Mouse (Mus musculus) c-Kit-negative CD71-positive TER-119-positive erythroid progenitor cells, embryonic 14.5 days (primary cell): ENCODE results near the gene Lenep.

ENCODE experiments used
- DNase-seq: peaks from one replicate; pipeline ENCODE4 v3.0.0-alpha.2; 2013; ENCODE audit warnings: low read depth, low spot score

The Lenep gene

DNA sequence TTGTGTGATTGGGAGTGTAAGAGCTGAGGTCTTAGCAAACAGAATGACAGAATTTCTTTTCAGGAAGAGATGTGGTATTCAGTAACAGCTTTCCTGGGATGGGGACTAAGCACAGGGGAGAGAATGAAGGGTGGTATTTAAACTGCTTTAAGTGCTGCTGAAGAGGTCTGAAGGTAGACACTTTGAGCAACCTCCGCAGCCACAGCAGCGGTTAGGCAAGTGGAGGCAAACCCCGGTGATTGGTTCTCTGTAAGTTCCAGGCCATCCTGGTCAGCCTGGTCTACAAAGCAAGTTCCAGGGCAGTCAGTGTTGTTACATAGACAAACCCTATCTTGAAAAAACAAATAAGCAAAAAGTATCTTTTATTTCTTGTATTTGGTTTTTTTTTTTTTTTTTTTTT lies 17.4 kb upstream of the Lenep start:
- no peak for DNase-seq

GRCm38 (mm10) chr3:89419571-89419970 lies 17.0 kb upstream of the Lenep start:
- no peak for DNase-seq

- no peak for DNase-seq
Observed at GRCm38 (mm10) chr3:89418861-89419250, 16.3 kb upstream of the Lenep start.

DNA sequence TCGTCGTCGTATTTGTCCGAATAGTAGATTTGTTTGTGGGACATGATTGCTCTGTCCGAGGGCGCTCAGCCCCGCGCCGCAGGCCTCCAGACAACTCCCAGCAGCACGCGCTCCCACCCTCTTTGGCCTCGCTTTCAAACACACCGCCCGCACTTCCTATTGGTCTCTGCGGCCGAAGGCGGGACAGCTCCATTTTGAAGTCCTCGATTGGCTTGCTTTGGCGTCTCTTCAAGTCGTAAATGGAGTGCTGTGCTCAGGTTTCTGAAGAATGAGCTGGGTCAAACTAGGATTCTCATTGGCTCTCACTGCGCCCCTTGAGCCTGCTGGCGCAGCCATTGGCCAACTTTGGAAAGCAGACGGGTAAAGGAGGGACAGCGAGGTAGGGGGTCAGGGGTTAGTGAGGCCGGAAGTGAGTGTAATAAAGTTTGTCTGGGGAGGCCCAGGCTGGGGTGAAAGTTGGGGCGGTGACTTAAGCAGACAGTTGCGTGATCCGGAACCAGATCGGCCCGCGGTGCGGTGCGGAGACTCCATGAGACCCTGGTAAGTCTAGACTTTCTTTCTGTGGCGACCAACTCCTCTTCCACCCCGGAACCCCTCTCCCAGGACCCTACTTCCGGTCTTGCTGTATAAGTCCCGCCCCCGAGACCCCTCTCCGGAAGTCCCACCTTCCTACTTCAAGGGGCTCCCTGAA lies 15.7 kb upstream of the Lenep start, which contains the start of the genes Cks1b and Shc1:
TSS of gene Cks1b (minus strand) at position 214 of the 691 bp plus-strand sequence.
TSS of gene Shc1 (plus strand) at position 274 of the 691 bp plus-strand sequence.
- peak; percentile 94 for DNase-seq

DNA sequence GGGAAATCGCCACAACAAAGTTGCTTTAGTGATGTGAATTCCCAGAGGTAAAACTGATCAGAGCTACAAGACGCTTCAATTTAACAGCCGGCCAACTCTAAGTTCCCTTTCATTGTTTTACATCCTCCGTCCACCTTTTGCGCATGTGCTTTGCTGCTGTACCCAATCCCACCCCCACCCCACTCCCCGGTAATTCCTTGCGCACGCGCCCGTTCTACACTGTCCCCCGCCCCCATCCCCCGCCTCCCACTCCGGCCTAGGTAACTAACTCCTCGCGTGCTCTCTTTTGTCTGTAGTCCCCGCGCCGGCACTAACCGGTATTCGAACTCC lies 15.2 kb upstream of the Lenep start:
- no peak for DNase-seq

GRCm38 (mm10) chr3:89417131-89417530 lies 14.5 kb upstream of the Lenep start:
- DNase-seq: no peak

- no peak for DNase-seq
Observed at GRCm38 (mm10) chr3:89416158-89416557, 13.6 kb upstream of the Lenep start.

- DNase-seq: peak; percentile 100
Observed at GRCm38 (mm10) chr3:89411490-89412393, 9.1 kb upstream of the Lenep start, which contains the start of gene Flad1. Flad1 (minus strand) TSS chr3:89411870.

- DNase-seq: no peak
Observed at GRCm38 (mm10) chr3:89410864-89411263, 8.3 kb upstream of the Lenep start.

DNA sequence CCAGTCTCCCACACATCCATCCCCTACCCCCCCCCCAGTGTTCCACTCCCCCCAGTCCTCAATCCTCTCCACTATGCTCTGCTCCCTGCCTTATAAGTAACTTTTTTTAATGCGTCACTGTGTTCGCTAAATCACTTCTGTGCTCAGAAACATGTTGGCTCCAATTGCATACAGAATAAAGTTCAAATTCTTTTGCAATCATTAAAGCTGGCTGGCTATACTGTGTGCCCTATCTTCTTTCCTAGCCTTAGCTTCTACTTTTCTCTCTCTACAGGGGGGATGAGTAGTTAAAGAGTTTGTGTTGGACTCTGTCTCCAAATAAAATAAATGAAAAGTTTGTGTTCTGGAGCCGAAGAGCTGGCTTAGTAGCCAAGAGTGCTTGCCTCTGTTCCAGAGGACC lies 7.1 kb upstream of the Lenep start:
- no peak for DNase-seq

DNA sequence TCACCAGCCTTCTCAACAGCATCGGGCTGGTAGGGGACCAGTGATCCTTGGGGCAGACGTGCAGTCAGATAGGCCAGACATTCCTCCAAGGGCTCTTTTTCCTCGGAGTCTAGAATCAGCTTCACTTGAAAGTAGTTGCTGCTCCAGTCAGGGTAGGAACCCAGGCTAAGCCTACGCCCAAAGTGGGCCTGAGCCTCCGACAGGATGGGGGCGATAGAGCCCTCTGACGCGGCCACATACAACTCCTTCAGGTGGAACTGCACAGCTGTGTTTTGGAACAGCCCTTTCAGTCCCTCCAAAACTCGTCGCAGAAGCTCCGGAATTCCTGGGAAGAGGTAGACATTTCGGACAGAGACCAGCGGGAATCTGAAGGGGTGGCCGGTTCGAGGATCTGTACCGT lies 5.9 kb upstream of the Lenep start:
- no peak for DNase-seq

- no peak for DNase-seq
Observed at GRCm38 (mm10) chr3:89406887-89407286, 4.3 kb upstream of the Lenep start.

DNA sequence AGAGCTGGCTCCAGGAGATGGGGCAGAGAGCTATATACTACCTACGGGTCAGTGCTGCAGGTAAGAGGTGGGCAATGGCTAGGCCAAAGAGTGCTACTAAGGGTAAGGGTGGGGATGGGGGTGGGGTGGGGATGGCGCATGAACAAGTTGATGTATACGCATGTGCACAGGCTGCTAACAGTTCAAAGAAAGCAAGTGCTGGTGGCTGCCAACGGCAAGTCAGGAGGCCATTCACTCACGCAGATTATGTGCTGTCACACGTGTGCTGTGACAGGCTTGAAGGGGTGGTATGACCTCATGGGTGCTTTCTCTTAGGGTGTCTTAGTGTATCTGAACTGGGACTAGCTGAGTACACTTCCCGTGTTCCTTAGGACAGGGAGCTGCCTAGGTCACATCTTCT lies 1.3 kb downstream of the Lenep start:
- no peak for DNase-seq

- DNase-seq: no peak
Observed at GRCm38 (mm10) chr3:89396654-89397005, 6.0 kb downstream of the Lenep start.

GRCm38 (mm10) chr3:89395806-89396653 lies 6.6 kb downstream of the Lenep start:
- no peak for DNase-seq

GRCm38 (mm10) chr3:89395419-89395805 lies 7.2 kb downstream of the Lenep start:
- no peak for DNase-seq

GRCm38 (mm10) chr3:89394894-89395256 lies 7.7 kb downstream of the Lenep start:
- DNase-seq: no peak

- DNase-seq: no peak
Observed at GRCm38 (mm10) chr3:89394006-89394893, 8.3 kb downstream of the Lenep start, which contains the start of gene Zbtb7b. Zbtb7b (minus strand) TSS chr3:89394776.

DNA sequence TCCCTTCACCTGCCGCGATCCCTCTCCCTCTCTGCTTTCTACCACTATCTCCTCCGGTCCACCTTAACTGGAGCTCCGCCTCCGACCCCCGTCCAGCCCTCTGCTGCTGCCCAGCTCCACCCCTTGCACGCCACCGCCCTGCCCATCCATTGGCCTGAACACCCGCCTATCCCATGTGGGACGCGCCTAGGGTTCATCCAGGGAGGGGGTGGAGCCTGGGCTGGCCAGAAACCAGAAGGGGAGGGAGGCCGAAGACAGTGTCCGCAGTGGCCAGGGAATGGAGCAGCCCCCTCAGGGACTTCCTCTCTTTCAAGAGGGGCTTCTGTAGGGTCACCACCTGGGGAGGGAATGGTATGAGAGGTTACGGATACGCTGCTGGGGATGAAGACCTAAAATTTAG lies 9.0 kb downstream of the Lenep start:
- peak; percentile 75 for DNase-seq

GRCm38 (mm10) chr3:89392871-89393311 lies 9.7 kb downstream of the Lenep start:
- no peak for DNase-seq
